Mouse (Mus musculus): ENCODE measurements around the gene Dusp10.

Gene Dusp10

GRCm38 (mm10) chr1:184094914-184095313 lies 81.8 kb downstream of the Dusp10 start:
- DNase-seq (ENCODE audit: inconsistent age in 2 of 2, low spot score in 1 of 2) = no peak

GRCm38 (mm10) chr1:184100414-184100813 lies 87.3 kb downstream of the Dusp10 start:
- DNase-seq (ENCODE audit: inconsistent age in 2 of 2, low spot score in 1 of 2) = no peak

GRCm38 (mm10) chr1:184100927-184101749 lies 88.0 kb downstream of the Dusp10 start:
- no peak for DNase-seq (ENCODE audit: inconsistent age in 2 of 2, low spot score in 1 of 2)

GRCm38 (mm10) chr1:184101750-184102046 lies 88.6 kb downstream of the Dusp10 start:
- no peak for DNase-seq (ENCODE audit: inconsistent age in 2 of 2, low spot score in 1 of 2)

- DNase-seq (ENCODE audit: inconsistent age in 2 of 2, low spot score in 1 of 2) = no peak
Observed at GRCm38 (mm10) chr1:184106832-184107231, 93.7 kb downstream of the Dusp10 start.

GRCm38 (mm10) chr1:184107448-184107847 lies 94.3 kb downstream of the Dusp10 start:
- no peak for DNase-seq (ENCODE audit: inconsistent age in 2 of 2, low spot score in 1 of 2)

- no peak for DNase-seq (ENCODE audit: inconsistent age in 2 of 2, low spot score in 1 of 2)
Observed at GRCm38 (mm10) chr1:184108254-184108653, 95.2 kb downstream of the Dusp10 start.

- no peak for DNase-seq (ENCODE audit: inconsistent age in 2 of 2, low spot score in 1 of 2)
Observed at GRCm38 (mm10) chr1:184117586-184117985, 104.5 kb downstream of the Dusp10 start.

- no peak for DNase-seq (ENCODE audit: inconsistent age in 2 of 2, low spot score in 1 of 2)
Observed at GRCm38 (mm10) chr1:184117991-184118390, 104.9 kb downstream of the Dusp10 start.

GRCm38 (mm10) chr1:184118586-184118985 lies 105.5 kb downstream of the Dusp10 start:
- DNase-seq (ENCODE audit: inconsistent age in 2 of 2, low spot score in 1 of 2) = no peak
